Comparison of ENCODE assay signal across 13 mouse cellular contexts in the genomic region with DNA sequence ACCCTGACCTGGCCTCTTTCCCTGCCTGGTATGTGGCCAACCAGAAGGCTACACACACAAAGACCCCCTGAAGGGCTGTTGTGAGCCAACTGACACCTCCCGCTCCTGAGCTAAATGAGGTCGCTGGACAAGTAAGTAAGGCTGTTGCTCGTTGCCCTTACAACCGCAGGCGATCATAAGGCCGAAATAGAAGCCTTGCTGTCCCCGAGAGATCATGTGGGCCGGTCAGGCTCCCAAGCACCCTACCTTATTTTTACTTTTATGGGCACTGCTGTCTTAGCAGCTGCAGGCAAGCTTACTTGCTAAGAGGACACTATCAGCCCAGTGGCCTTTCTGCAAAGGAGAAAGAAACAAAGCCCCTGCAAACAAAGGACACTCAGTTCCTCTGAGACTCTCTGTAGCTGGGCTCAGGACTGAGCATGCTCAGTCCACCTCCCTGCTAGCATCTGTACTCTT. TPM values are rescaled to one million over a fixed set of nuclear protein-coding genes. Genes with fewer than 3 reads are reported as not detected.
A peak's percentile ranks its signal among the peaks of the same experiment; 100 is the strongest.
DNase-seq lines count a peak whose midpoint lies in the region; ATAC-seq and TF ChIP-seq lines count a peak whose summit lies in the region.
"Had no signal": no experiment of that assay in that cellular context is flagged by ENCODE, and none has a peak within 500 bp of the region (broad histone marks: within the 10 kb centered on the region; RNA-seq: fewer than 3 reads in every experiment).

No protein-coding gene starts in this region.

- ATAC-seq in embryonic facial prominence, embryonic 14.5 days (ENCODE audit: low read depth): no peak
- peak; percentile 68 for ATAC-seq in hindbrain, embryonic 12.5 days (ENCODE audit: low FRiP score)
- ATAC-seq in midbrain, postnatal 0 days (ENCODE audit: low FRiP score): no peak

- no peak for TF ChIP-seq CTCF in midbrain, postnatal 0 days (IDR thresholded peaks at IDR 0.05)

- peak; percentile 58 for DNase-seq in brain, adult 2 months (ENCODE audit: low read depth, low spot score)
- DNase-seq in embryonic facial prominence, embryonic 14.5 days (ENCODE audit: low spot score): peak; percentile 39
- peak; percentile 54 for DNase-seq in midbrain, postnatal 0 days (ENCODE audit: low spot score)
- no peak for DNase-seq in thymus, postnatal 0 days (ENCODE audit: low spot score)
- no peak for DNase-seq in MN1 (ENCODE audit: low spot score)
- DNase-seq in cerebellum, adult 8-10 months: no peak
- DNase-seq: cerebellum, adult 9-11 months; kidney, postnatal 25 days; liver had no signal

- no peak overlapping the region for H3K4me3 ChIP-seq in embryonic facial prominence, embryonic 14.5 days (ENCODE audit: low read depth, low read length)
- no peak overlapping the region for H3K4me3 ChIP-seq in hindbrain, embryonic 12.5 days
- no peak overlapping the region for H3K4me3 ChIP-seq in midbrain, postnatal 0 days (ENCODE audit: low read depth, low read length)

- WGBS in embryonic facial prominence, embryonic 14.5 days: 19% methylated on average over 8 of the region's 8 CpGs
- 10% methylated on average over 8 of the region's 8 CpGs for WGBS in hindbrain, embryonic 12.5 days
- 8% methylated on average over 8 of the region's 8 CpGs for WGBS in midbrain, postnatal 0 days

- H3K36me3 ChIP-seq in embryonic facial prominence, embryonic 14.5 days (ENCODE audit: control insufficient read depth, insufficient read depth, low read length): no peaks in the 10 kb centered on the region
- H3K36me3 ChIP-seq in hindbrain, embryonic 12.5 days: 0 out of 2 replicates have a peak, but pooled peaks cover 3% of the 10 kb centered on the region
- peaks cover 9% of the 10 kb centered on the region; the same call in 1 of the 2 replicates for H3K36me3 ChIP-seq in midbrain, postnatal 0 days (ENCODE audit: insufficient read depth, low read length)

- no peaks in the 10 kb centered on the region for H3K27me3 ChIP-seq in embryonic facial prominence, embryonic 14.5 days (replicated peaks; ENCODE audit: control insufficient read depth, insufficient read depth, low read length)
- no peaks in the 10 kb centered on the region for H3K27me3 ChIP-seq in hindbrain, embryonic 12.5 days
- no peaks in the 10 kb centered on the region for H3K27me3 ChIP-seq in midbrain, postnatal 0 days (ENCODE audit: insufficient read depth, low read length)
- H3K27me3 ChIP-seq: CH12.LX had no signal

- no peak overlapping the region for H3K4me2 ChIP-seq in embryonic facial prominence, embryonic 14.5 days (ENCODE audit: low read depth, low read length)
- peak overlapping the region; percentile 31; the same call in 1 of the 2 replicates for H3K4me2 ChIP-seq in hindbrain, embryonic 12.5 days (replicated peaks)
- H3K4me2 ChIP-seq in midbrain, postnatal 0 days (ENCODE audit: low read depth, low read length, poor library complexity, severe bottlenecking): no peak overlapping the region

- H3K9me3 ChIP-seq in embryonic facial prominence, embryonic 14.5 days (ENCODE audit: control insufficient read depth, low read length): no peaks in the 10 kb centered on the region
- H3K9me3 ChIP-seq in hindbrain, embryonic 12.5 days (replicated peaks): no peaks in the 10 kb centered on the region
- no peaks in the 10 kb centered on the region for H3K9me3 ChIP-seq in midbrain, postnatal 0 days (ENCODE audit: low read length)

- H3K4me1 ChIP-seq in embryonic facial prominence, embryonic 14.5 days (ENCODE audit: control insufficient read depth, insufficient read depth, low read length): no peaks in the 10 kb centered on the region
- peaks cover 16% of the 10 kb centered on the region for H3K4me1 ChIP-seq in hindbrain, embryonic 12.5 days
- no peaks in the 10 kb centered on the region for H3K4me1 ChIP-seq in midbrain, postnatal 0 days (ENCODE audit: insufficient read depth, low read length)

- no peak overlapping the region for H3K27ac ChIP-seq in embryonic facial prominence, embryonic 14.5 days (replicated peaks; ENCODE audit: low read depth, low read length)
- peak overlapping the region; percentile 85 for H3K27ac ChIP-seq in hindbrain, embryonic 12.5 days
- peak overlapping the region; percentile 3; the same call in 1 of the 2 replicates for H3K27ac ChIP-seq in midbrain, postnatal 0 days (ENCODE audit: low read depth, low read length)
- H3K27ac ChIP-seq: macrophage had no signal

- H3K9ac ChIP-seq in embryonic facial prominence, embryonic 14.5 days (ENCODE audit: low read depth, low read length): no peak overlapping the region
- H3K9ac ChIP-seq in hindbrain, embryonic 12.5 days: no peak overlapping the region; the same call in 1 of the 2 replicates
- H3K9ac ChIP-seq in midbrain, postnatal 0 days (replicated peaks; ENCODE audit: low read length, poor library complexity, severe bottlenecking): no peak overlapping the region

RNA-seq across cellular contexts. Expression of a gene that starts 17.3 kb away (rescaled TPM):
- polyA plus RNA-seq in embryonic facial prominence, embryonic 14.5 days (2014; fragmentation: Nextera tagmentation; extraction: Ambion mirVana): not detected in 2 replicates
- not detected in 2 replicates for polyA plus RNA-seq in hindbrain, embryonic 12.5 days (2016; fragmentation: Nextera tagmentation; extraction: Ambion mirVana)
- not detected in 2 replicates for total RNA-seq in midbrain, postnatal 0 days (2014; rRNA removed)
- polyA plus RNA-seq in midbrain, postnatal 0 days (2015; fragmentation: Nextera tagmentation; extraction: Ambion mirVana): not detected in 2 replicates
- polyA plus RNA-seq in thymus, postnatal 0 days (2015; fragmentation: Nextera tagmentation; extraction: Ambion mirVana): not detected in 2 replicates
- total RNA-seq: CH12.LX; heart, postnatal 10 days had no signal
- polyA plus RNA-seq: macrophage had no signal

RNA-seq across cellular contexts. Expression of a gene that starts 49.6 kb away (rescaled TPM):
- 2.3 and 3.2 TPM in 2 replicates for polyA plus RNA-seq in embryonic facial prominence, embryonic 14.5 days (2014; fragmentation: Nextera tagmentation; extraction: Ambion mirVana)
- 23.4 and 30.0 TPM in 2 replicates for polyA plus RNA-seq in hindbrain, embryonic 12.5 days (2016; fragmentation: Nextera tagmentation; extraction: Ambion mirVana)
- total RNA-seq in midbrain, postnatal 0 days (2014; rRNA removed): 61.9 and 64.0 TPM in 2 replicates
- 52.6 and 56.2 TPM in 2 replicates for polyA plus RNA-seq in midbrain, postnatal 0 days (2015; fragmentation: Nextera tagmentation; extraction: Ambion mirVana)
- polyA plus RNA-seq in thymus, postnatal 0 days (2015; fragmentation: Nextera tagmentation; extraction: Ambion mirVana): 0.50 and 0.75 TPM in 2 replicates
- polyA plus RNA-seq: macrophage had no signal

Comparison
In these comparisons a context has a peak if more than half of its experiments do, and no peak if none do; other contexts are left out.
1. DNase-seq: peak in brain, adult 2 months (single experiment), embryonic facial prominence, embryonic 14.5 days (single experiment) and midbrain, postnatal 0 days (single experiment); none in thymus, postnatal 0 days (single experiment), MN1 (single experiment) and cerebellum, adult 8-10 months (single experiment).